Mouse (Mus musculus): ENCODE measurements around the gene Tusc2. TPM values are rescaled to one million over a fixed set of nuclear protein-coding genes. Genes with fewer than 3 reads are reported as not detected.
A peak's percentile ranks its signal among the peaks of the same experiment; 100 is the strongest.

Tusc2 gene
- total RNA-seq, 2 experiments from 2014 or later = 5.3 to 8.3 TPM

GRCm38 (mm10) chr9:107603251-107603650 lies 40.2 kb downstream of the Tusc2 start:
- ATAC-seq (replicated peaks; ENCODE audit: low FRiP score, poor library complexity, severe bottlenecking) = no peak

DNA sequence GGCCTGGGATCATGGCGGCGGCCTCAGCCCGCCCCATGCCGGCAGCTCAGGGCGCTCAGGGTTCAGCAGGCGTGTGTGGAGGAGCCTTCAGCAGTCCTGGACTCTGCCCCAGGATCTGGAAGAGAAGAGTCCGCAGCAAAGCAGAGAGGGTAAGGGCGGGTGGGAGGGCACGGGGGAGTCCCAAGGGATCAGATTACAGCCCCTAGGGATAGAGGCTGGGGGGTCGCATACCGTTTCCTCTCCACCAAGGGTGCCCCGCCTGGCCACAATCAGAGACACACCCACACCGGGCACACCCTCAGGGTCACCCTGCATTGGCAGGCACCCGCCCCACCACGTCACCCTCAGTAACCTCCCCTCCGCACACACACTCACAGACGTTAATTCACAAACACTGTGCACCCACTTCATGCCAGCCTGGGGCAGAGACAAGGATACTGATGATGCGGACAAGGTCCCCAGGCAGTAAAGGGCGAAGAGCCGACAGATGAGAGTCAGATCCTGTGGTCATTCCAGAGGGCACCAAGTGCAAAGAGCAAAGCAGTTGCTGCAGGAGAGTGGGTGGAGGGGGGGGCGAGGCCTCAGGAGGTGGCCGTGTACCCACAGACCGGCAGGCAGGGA lies 42.1 kb downstream of the Tusc2 start:
- ATAC-seq (replicated peaks; ENCODE audit: low FRiP score, poor library complexity, severe bottlenecking) = no peak

DNA sequence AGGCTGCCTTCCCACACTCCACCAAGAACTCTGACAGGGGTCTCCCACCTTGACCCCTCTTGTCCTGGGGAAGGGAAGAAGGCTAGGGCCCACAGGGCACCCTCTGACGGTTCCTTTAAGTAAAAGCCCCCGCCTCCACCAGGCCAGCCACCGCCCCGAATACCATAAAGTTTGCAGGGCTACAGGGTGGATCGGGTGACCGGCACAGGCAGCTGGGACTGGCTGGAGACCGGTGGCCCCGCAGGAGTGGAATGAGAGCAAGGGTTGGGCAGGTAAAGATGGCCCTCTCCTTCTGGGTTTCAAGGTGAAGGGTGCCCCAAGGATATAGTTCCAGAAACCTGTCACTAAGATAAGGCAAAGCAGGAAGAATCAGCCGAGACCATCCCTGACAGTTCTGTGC lies 43.5 kb downstream of the Tusc2 start:
- ATAC-seq (replicated peaks; ENCODE audit: low FRiP score, poor library complexity, severe bottlenecking) = no peak

- no peak for ATAC-seq (replicated peaks; ENCODE audit: low FRiP score, poor library complexity, severe bottlenecking)
These were observed 44.0 kb downstream of the Tusc2 start for GRCm38 (mm10) chr9:107607036-107607435.

DNA sequence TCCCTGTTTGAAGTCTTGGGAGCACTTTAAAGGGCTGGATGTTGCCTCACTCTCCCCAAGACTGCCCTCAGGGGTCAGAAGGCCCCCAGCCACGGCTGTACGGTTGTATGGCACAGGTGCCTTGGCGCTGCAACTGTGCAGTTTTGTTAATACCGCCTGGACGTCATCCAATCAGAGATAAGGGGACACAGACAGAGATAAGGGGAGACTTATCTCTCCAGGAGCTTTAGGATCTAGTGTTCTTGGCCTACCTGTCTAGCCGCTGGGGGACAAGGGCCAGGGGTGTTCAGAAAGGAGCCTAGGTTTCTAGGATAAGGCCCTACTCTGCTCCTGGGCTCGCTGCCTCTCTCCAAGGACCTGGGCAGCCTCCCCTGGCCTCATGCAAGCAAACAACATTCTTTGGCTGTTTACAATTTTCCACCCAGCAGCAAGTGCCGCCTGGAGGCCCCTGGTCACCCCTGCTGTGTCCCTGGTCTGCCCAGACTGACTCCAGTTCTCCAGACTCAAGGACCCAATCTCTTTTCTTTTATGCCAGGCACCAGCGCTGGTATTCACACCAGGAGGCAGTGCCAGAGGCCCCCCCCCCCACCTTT lies 44.7 kb downstream of the Tusc2 start:
- no peak for ATAC-seq (replicated peaks; ENCODE audit: low FRiP score, poor library complexity, severe bottlenecking)

DNA sequence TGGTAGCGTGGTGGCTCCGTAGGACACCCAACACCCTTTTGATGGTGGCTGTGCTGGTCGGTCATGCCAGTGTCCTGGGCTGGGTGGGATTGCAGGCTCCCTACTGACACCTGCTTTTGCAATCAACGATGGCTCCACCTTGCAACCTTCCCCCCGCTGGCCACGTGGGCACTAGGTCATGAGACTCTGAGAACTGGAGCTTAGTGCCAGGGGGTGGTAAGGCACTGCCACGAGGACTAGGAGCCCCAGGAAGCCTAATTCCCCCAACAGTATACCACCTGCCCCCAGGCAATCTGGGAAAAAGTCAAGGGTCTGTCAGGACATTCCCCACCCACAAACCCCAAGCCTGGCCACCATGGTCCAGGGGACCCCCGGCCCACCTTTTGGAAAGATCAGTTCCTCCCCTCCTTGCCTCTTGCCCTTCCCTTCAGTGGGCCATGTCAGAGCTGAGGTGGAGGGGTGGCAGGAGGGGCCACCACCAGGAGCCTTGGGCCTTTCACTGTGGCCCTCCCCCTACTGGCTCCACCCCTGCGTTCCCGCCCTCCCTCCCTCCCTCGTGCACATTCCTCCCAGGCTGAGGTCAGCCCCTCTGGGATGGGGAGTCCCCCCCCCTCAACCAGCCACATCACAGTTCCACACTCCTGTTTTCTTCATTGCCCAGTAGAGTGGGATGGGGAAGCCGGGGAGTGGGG lies 45.8 kb downstream of the Tusc2 start, which contains the start of gene Sema3b:
Gene Sema3b (minus strand): TSS at position 489 of the 692 bp plus-strand sequence.
- no peak for ATAC-seq (replicated peaks; ENCODE audit: low FRiP score, poor library complexity, severe bottlenecking)

GRCm38 (mm10) chr9:107609433-107609830 lies 46.4 kb downstream of the Tusc2 start:
- no peak for ATAC-seq (replicated peaks; ENCODE audit: low FRiP score, poor library complexity, severe bottlenecking)

- ATAC-seq (replicated peaks; ENCODE audit: low FRiP score, poor library complexity, severe bottlenecking) = no peak
These were observed 48.6 kb downstream of the Tusc2 start for GRCm38 (mm10) chr9:107611456-107612190.

DNA sequence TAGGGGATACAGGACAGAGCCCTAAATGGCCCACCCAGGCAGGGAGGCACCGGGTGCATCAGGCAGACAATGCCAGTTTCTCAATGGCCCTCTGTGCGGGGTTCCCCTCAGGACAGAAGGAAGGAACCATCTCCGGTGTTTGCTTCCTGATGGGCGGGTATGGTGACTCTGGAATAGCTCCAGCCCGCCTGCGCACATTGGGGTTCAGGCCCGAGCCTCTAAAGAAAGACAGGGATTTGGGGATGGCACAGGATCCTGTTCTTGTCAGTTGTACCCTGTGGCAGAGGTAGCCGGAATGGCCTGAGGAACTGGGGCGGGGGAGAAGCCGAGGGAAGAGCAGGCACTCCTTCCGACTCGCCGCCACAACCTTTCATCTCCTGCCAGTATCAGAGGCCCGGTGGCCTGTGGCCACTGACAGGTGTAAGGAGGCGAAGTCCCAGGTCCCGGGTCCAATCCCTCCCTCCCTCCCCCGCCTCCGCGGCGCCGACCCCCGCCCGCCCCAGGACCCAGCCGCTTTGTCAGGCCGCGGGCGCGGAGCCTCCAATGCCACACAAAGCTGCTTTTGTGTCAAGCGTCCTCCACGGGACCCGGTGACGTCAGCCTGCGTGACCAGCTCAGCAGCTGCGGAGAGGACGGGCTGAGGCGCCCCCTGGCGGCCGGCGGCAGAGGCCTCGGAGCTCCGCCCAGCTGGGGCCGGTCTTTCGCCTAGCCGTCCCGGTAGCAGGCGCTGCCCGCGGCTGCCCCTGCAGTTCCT lies 49.3 kb downstream of the Tusc2 start:
- ATAC-seq (replicated peaks; ENCODE audit: low FRiP score, poor library complexity, severe bottlenecking) = peak; percentile 90

GRCm38 (mm10) chr9:107612945-107613569 lies 50.0 kb downstream of the Tusc2 start:
- no peak for ATAC-seq (replicated peaks; ENCODE audit: low FRiP score, poor library complexity, severe bottlenecking)

GRCm38 (mm10) chr9:107615035-107615434 lies 52.0 kb downstream of the Tusc2 start:
- ATAC-seq (replicated peaks; ENCODE audit: low FRiP score, poor library complexity, severe bottlenecking) = no peak

Other genes starting within 250 kb of the Tusc2 start
- 2.7 TPM in 1 of 2 replicates, not detected in the other for gene Hemk1, start 224.9 kb upstream of the Tusc2 start, total RNA-seq (2015; ENCODE audit: low replicate concordance)
- 0.94 and 5.2 TPM in 2 replicates for gene Hemk1, start 224.9 kb upstream of the Tusc2 start, total RNA-seq (2017; ENCODE audit: low replicate concordance)
- gene 6430571L13Rik, start 222.7 kb upstream of the Tusc2 start, total RNA-seq (2015; ENCODE audit: low replicate concordance) = not detected in 2 replicates
- gene 6430571L13Rik, start 222.7 kb upstream of the Tusc2 start, total RNA-seq (2017; ENCODE audit: low replicate concordance) = not detected in 2 replicates
- gene Cacna2d2, start 163.6 kb upstream of the Tusc2 start, total RNA-seq (2015; ENCODE audit: low replicate concordance) = 0.63 TPM in 1 of 2 replicates, not detected in the other
- not detected in 2 replicates for gene Cacna2d2, start 163.6 kb upstream of the Tusc2 start, total RNA-seq (2017; ENCODE audit: low replicate concordance)
- gene Tmem115, start 29.3 kb upstream of the Tusc2 start, total RNA-seq (2015; ENCODE audit: low replicate concordance) = 1.9 and 2.5 TPM in 2 replicates
- gene Tmem115, start 29.3 kb upstream of the Tusc2 start, total RNA-seq (2017; ENCODE audit: low replicate concordance) = 5.9 and 6.0 TPM in 2 replicates
- gene Cyb561d2, start 21.1 kb upstream of the Tusc2 start, total RNA-seq (2015; ENCODE audit: low replicate concordance) = 7.5 and 11.1 TPM in 2 replicates
- 4.7 and 6.7 TPM in 2 replicates for gene Cyb561d2, start 21.1 kb upstream of the Tusc2 start, total RNA-seq (2017; ENCODE audit: low replicate concordance)
- gene Nprl2, start 21.0 kb upstream of the Tusc2 start, total RNA-seq (2015; ENCODE audit: low replicate concordance) = 0.77 and 4.4 TPM in 2 replicates
- gene Nprl2, start 21.0 kb upstream of the Tusc2 start, total RNA-seq (2017; ENCODE audit: low replicate concordance) = 1.3 and 10.1 TPM in 2 replicates
- gene Zmynd10, start 16.0 kb upstream of the Tusc2 start, total RNA-seq (2015; ENCODE audit: low replicate concordance) = not detected in 2 replicates
- not detected in 2 replicates for gene Zmynd10, start 16.0 kb upstream of the Tusc2 start, total RNA-seq (2017; ENCODE audit: low replicate concordance)
- gene Rassf1, start 11.7 kb upstream of the Tusc2 start, total RNA-seq (2015; ENCODE audit: low replicate concordance) = 6.1 and 7.3 TPM in 2 replicates
- 14.8 TPM in 2 replicates for gene Rassf1, start 11.7 kb upstream of the Tusc2 start, total RNA-seq (2017; ENCODE audit: low replicate concordance)
- gene Hyal2, start 4.7 kb downstream of the Tusc2 start, total RNA-seq (2015; ENCODE audit: low replicate concordance) = 1.9 and 2.7 TPM in 2 replicates
- 3.9 and 4.9 TPM in 2 replicates for gene Hyal2, start 4.7 kb downstream of the Tusc2 start, total RNA-seq (2017; ENCODE audit: low replicate concordance)
- gene Hyal1, start 13.7 kb downstream of the Tusc2 start, total RNA-seq (2015; ENCODE audit: low replicate concordance) = 2.7 and 9.8 TPM in 2 replicates
- 4.2 and 7.4 TPM in 2 replicates for gene Hyal1, start 13.7 kb downstream of the Tusc2 start, total RNA-seq (2017; ENCODE audit: low replicate concordance)
- gene Naa80, start 15.6 kb downstream of the Tusc2 start, total RNA-seq (2015; ENCODE audit: low replicate concordance) = 13.4 and 20.2 TPM in 2 replicates
- 9.5 and 17.9 TPM in 2 replicates for gene Naa80, start 15.6 kb downstream of the Tusc2 start, total RNA-seq (2017; ENCODE audit: low replicate concordance)
- 2.3 and 2.9 TPM in 2 replicates for gene Hyal3, start 17.6 kb downstream of the Tusc2 start, total RNA-seq (2015; ENCODE audit: low replicate concordance)
- 1.1 and 1.4 TPM in 2 replicates for gene Hyal3, start 17.6 kb downstream of the Tusc2 start, total RNA-seq (2017; ENCODE audit: low replicate concordance)
- gene Ifrd2, start 24.4 kb downstream of the Tusc2 start, total RNA-seq (2015; ENCODE audit: low replicate concordance) = 207 and 270 TPM in 2 replicates
- gene Ifrd2, start 24.4 kb downstream of the Tusc2 start, total RNA-seq (2017; ENCODE audit: low replicate concordance) = 204 and 217 TPM in 2 replicates
- not detected in 2 replicates for gene Sema3b, start 46.0 kb downstream of the Tusc2 start, total RNA-seq (2015; ENCODE audit: low replicate concordance)
- not detected in 2 replicates for gene Sema3b, start 46.0 kb downstream of the Tusc2 start, total RNA-seq (2017; ENCODE audit: low replicate concordance)
- gene Gnai2, start 72.1 kb downstream of the Tusc2 start, total RNA-seq (2015; ENCODE audit: low replicate concordance) = 183 and 189 TPM in 2 replicates
- 162 and 183 TPM in 2 replicates for gene Gnai2, start 72.1 kb downstream of the Tusc2 start, total RNA-seq (2017; ENCODE audit: low replicate concordance)
- not detected in 2 replicates for gene Slc38a3, start 106.3 kb downstream of the Tusc2 start, total RNA-seq (2015; ENCODE audit: low replicate concordance)
- gene Slc38a3, start 106.3 kb downstream of the Tusc2 start, total RNA-seq (2017; ENCODE audit: low replicate concordance) = not detected in 2 replicates
- not detected in 2 replicates for gene Gnat1, start 116.5 kb downstream of the Tusc2 start, total RNA-seq (2015; ENCODE audit: low replicate concordance)
- gene Gnat1, start 116.5 kb downstream of the Tusc2 start, total RNA-seq (2017; ENCODE audit: low replicate concordance) = not detected in 2 replicates
- gene Sema3f, start 147.2 kb downstream of the Tusc2 start, total RNA-seq (2015; ENCODE audit: low replicate concordance) = not detected in 2 replicates
- gene Sema3f, start 147.2 kb downstream of the Tusc2 start, total RNA-seq (2017; ENCODE audit: low replicate concordance) = not detected in 2 replicates
- 204 and 296 TPM in 2 replicates for gene Rbm5, start 207.7 kb downstream of the Tusc2 start, total RNA-seq (2015; ENCODE audit: low replicate concordance)
- 507 and 635 TPM in 2 replicates for gene Rbm5, start 207.7 kb downstream of the Tusc2 start, total RNA-seq (2017; ENCODE audit: low replicate concordance)

Measured in erythroblast, adult 5-6 weeks (primary cell).